Mouse (Mus musculus) left cerebral cortex, postnatal 25 days (tissue): ENCODE measurements at regions not wholly inside any gene's neighbourhood (a gene's known extent, or its start where the extent isn't known, plus 50 kb on each side); places are given as distances from the start of the nearest gene placed in this dataset.

ENCODE experiments used
- DNase-seq, 2 experiments: peaks; one replicate each; pipeline ENCODE4 v3.0.0; 2022; ENCODE audit warnings: low spot score in 2 of 2, mixed read lengths in 1 of 2
- intact Hi-C: fragments of 180-260 bp; cut with DNase I; formaldehyde crosslinking; loops from one replicate; pipeline ENCODE4 v1.15.1; 2025

GRCm38 (mm10) chr8:98651010-98651409 is 765.3 kb downstream of the Cdh8 start:
- intact Hi-C loops = no loop called here
- no peak for DNase-seq

GRCm38 (mm10) chr8:98628151-98628550 is 788.1 kb downstream of the Cdh8 start:
- intact Hi-C loops = no loop called here
- no peak for DNase-seq

GRCm38 (mm10) chr8:98613834-98614428 is 802.3 kb downstream of the Cdh8 start:
- intact Hi-C loops = no loop called here
- peak; percentile 13 to 87 for DNase-seq

- peak; percentile 23 to 81 for DNase-seq
- intact Hi-C loops = no loop called here
Measured at GRCm38 (mm10) chr8:98572597-98573514, 843.4 kb downstream of the Cdh8 start.

GRCm38 (mm10) chr8:98566661-98567060 is 849.6 kb downstream of the Cdh8 start:
- intact Hi-C loops = no loop called here
- peak in 1 of 2 experiments; percentile 8 for DNase-seq

GRCm38 (mm10) chr8:98518459-98518858 is 897.8 kb downstream of the Cdh8 start:
- intact Hi-C loops = no loop called here
- DNase-seq = no peak

GRCm38 (mm10) chr8:98515246-98515645 is 901.0 kb downstream of the Cdh8 start:
- no peak for DNase-seq
- intact Hi-C loops = no loop called here

GRCm38 (mm10) chr8:98496793-98497192 is 919.5 kb downstream of the Cdh8 start:
- intact Hi-C loops = no loop called here
- no peak for DNase-seq

GRCm38 (mm10) chr8:98463375-98464030 is 952.8 kb downstream of the Cdh8 start:
- DNase-seq = no peak
- intact Hi-C loops = no loop called here

- no peak for DNase-seq
- intact Hi-C loops = no loop called here
Measured at GRCm38 (mm10) chr8:98455539-98455938, 960.7 kb downstream of the Cdh8 start.
